Mouse (Mus musculus): ENCODE results near the gene Kank1.

- TF ChIP-seq CTCF (conservative IDR thresholded peaks at IDR 0.05; ENCODE audit: low read length) (no peak), NANOG (IDR thresholded peaks at IDR 0.05; ENCODE audit: borderline replicate concordance, low read length) (no peak), POU5F1 (IDR thresholded peaks at IDR 0.05; ENCODE audit: borderline replicate concordance, low read length) (no peak)
Measured at GRCm38 (mm10) chr19:25404163-25404562, 167.4 kb downstream of the Kank1 start.
